Mouse (Mus musculus): ENCODE results near the gene Neu4.
"Not testable (repeated sequence)": the region's sequence is repeated elsewhere in the genome, so short reads cannot be mapped to it uniquely, and the experiment has no call there.

Neu4 gene

DNA sequence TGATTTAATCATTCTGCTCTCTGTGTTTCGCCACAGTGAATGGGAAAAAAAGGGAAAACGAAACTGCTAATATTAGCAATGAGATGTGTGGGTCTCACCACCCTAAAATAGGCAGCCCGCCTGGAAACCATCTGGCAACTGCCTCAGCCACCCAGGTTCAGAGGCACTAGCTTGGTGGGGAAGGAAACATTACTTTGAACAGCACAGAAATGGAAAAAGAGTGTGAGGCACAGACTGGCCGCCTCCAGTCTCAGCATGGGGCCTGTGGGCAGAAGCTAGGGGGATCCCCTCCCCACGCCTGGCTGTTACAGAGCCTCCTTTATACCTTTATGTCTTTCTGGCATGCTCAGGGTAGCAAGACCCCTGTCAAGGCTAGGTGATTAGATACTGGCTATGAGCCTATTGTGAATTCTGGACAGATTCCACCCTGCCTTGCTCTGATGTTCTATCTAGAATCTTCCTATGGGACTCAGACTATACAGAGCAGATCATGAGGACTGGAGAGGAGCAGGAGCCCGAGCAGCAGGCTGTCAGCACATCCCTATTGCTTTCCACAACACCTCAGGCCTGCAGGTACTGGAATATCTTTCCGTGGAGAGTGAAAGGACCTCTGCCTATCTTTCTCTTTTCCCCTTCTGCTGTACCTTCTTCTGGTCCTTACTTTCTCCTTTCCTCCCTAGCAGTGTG is 33.4 kb downstream of the Neu4 start:
- no peak for DNase-seq (ENCODE audit: low spot score)

DNA sequence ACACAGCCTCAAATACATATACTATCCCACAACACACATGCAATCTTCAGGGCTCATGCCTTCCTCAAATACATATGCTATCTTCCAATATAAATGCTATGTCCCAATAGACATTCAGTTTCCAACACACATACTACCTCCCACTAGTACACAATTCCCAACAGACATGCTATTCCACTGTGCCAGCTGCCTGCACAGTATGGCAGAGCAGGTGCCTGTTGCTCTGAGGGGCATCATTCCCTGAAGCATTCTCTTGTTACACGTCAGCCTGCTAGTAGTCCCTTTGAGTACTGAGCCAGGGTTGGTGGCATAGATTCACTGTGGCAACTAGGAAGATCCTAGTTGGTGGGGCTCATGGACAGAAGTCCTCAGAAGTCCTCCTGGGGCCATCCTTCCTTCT is 34.2 kb downstream of the Neu4 start:
- DNase-seq (ENCODE audit: low spot score), result no peak

DNA sequence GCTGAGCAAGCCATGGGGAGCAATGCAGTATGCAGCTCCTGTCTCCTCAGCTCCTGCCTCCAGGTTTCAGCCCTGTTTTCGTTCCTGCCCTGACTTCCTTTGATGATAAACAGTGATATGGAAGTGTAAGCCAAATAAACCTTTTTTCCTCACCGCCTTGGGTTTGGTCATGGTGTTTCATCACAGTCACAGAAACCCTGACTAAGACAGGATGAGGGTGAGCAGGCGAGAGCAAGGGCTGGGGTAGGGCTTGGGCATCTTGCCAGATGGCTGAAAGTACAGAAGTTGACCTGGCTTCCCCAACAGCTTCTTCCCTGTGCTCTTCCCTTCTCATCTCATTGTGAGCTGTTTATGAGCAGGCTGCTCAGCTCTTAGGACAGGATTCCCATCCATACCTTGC is 35.7 kb downstream of the Neu4 start:
- DNase-seq (ENCODE audit: low spot score), result peak; percentile 12

GRCm38 (mm10) chr1:94057401-94057800 is 37.1 kb downstream of the Neu4 start:
- no peak for DNase-seq (ENCODE audit: low spot score)

- DNase-seq (ENCODE audit: low spot score), result not testable (repeated sequence)
Measured at GRCm38 (mm10) chr1:94058281-94058680, 38.0 kb downstream of the Neu4 start.

DNA sequence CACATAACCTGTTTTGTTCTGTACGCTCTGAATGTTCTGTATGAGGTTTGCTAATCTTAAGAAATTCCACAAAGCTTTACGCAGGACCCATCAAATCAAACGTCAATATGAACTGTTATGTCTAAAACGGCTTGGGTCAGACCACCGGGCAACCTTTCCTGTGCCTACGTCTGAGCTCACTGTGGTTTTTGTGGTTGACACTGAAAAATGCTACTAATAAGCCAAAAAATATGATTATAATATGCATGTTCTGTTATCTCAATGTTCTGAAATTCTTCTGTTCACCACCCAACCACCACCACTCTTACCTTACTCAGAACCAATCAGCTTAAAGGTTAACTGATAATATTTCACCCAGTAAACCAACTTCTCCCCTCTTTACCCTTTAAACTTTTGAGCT is 54.5 kb downstream of the Neu4 start:
- DNase-seq (ENCODE audit: low spot score), result no peak

DNA sequence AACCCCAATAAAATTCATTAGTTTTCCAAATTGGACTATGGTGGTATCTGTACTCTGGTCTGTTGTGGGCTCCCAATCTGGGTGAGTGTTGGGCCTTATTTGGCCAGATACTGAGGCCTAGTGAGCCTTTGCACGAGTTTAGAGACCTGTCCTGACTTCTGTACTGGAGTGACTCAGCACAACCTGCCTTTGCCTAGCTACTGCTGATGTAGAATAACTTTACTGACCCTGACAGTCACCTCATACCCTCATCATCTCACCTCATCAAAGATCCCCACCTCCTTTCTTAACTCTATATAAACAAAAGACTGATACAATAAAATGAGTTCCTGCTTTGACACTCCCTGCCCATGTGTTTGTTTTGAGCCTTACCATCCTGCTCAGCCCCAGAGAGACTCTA is 56.5 kb downstream of the Neu4 start:
- DNase-seq (ENCODE audit: low spot score), result no peak
